Mouse (Mus musculus) heart, postnatal 36 days (tissue): ENCODE data around the gene Mef2d. TPM values are rescaled to one million over a fixed set of nuclear protein-coding genes. Genes with fewer than 3 reads are reported as not detected.
A peak's percentile ranks its signal among the peaks of the same experiment; 100 is the strongest.

Experiments used
- DNase-seq, 2 experiments: peaks; one replicate each; pipeline ENCODE4 v3.0.0; 2021 to 2022
- intact Hi-C: fragments of 180-260 bp; cut with DNase I; formaldehyde crosslinking; loops from one replicate; pipeline ENCODE4 v1.15.1; 2025
- total RNA-seq, 2 experiments: library from RNA; stranded (reverse); gene quantifications; 2 replicates each; pipeline ENCODE4 v1.2.3; 2021

Gene Mef2d
- total RNA-seq, 2 experiments from 2014 or later, result 123 to 138 TPM

- no peak for DNase-seq
- intact Hi-C loops, result no loop called here
Observed at GRCm38 (mm10) chr3:88204751-88205150, 62.6 kb downstream of the Mef2d start.

GRCm38 (mm10) chr3:88205176-88205562 is 63.0 kb downstream of the Mef2d start:
- intact Hi-C loops, result no loop called here
- DNase-seq, result no peak

- intact Hi-C loops, result no loop called here
Observed at GRCm38 (mm10) chr3:88205563-88206491, 63.7 kb downstream of the Mef2d start.

GRCm38 (mm10) chr3:88206500-88206899 is 64.3 kb downstream of the Mef2d start:
- no peak for DNase-seq
- intact Hi-C loops, result no loop called here

More at GRCm38 (mm10) chr3:88205563-88206491, 63.7 kb downstream of the Mef2d start:
- DNase-seq, result no peak

- no peak for DNase-seq
- intact Hi-C loops, result no loop called here
Observed at GRCm38 (mm10) chr3:88206901-88207371, 64.8 kb downstream of the Mef2d start.

- no peak for DNase-seq
- intact Hi-C loops, result no loop called here
Observed at GRCm38 (mm10) chr3:88207451-88208100, 65.4 kb downstream of the Mef2d start.

- DNase-seq, result no peak
- intact Hi-C loops, result no loop called here
Observed at GRCm38 (mm10) chr3:88208226-88208720, 66.1 kb downstream of the Mef2d start.

- DNase-seq, result no peak
- intact Hi-C loops, result no loop called here
Observed at GRCm38 (mm10) chr3:88209306-88209705, 67.1 kb downstream of the Mef2d start.

- intact Hi-C loops, result no loop called here
- DNase-seq, result no peak
Observed at GRCm38 (mm10) chr3:88210121-88210520, 67.9 kb downstream of the Mef2d start.

GRCm38 (mm10) chr3:88210918-88211317 is 68.7 kb downstream of the Mef2d start:
- DNase-seq, result no peak
- intact Hi-C loops, result no loop called here

- intact Hi-C loops, result no loop called here
- DNase-seq, result no peak
Observed at GRCm38 (mm10) chr3:88212356-88212755, 70.2 kb downstream of the Mef2d start.

GRCm38 (mm10) chr3:88213019-88213418 is 70.8 kb downstream of the Mef2d start:
- intact Hi-C loops, result no loop called here
- DNase-seq, result no peak

GRCm38 (mm10) chr3:88214197-88214938 is 72.2 kb downstream of the Mef2d start:
- intact Hi-C loops, result no loop called here
- DNase-seq, result no peak

- intact Hi-C loops, result no loop called here
- DNase-seq, result no peak
Observed at GRCm38 (mm10) chr3:88214971-88215552, 72.9 kb downstream of the Mef2d start.

GRCm38 (mm10) chr3:88215553-88216004 is 73.4 kb downstream of the Mef2d start:
- DNase-seq, result no peak
- intact Hi-C loops, result no loop called here

GRCm38 (mm10) chr3:88216116-88216515 is 73.9 kb downstream of the Mef2d start:
- intact Hi-C loops, result no loop called here
- DNase-seq, result no peak

GRCm38 (mm10) chr3:88216534-88217326 is 74.6 kb downstream of the Mef2d start:
- no peak for DNase-seq
- intact Hi-C loops, result no loop called here

- no peak for DNase-seq
- intact Hi-C loops, result no loop called here
Observed at GRCm38 (mm10) chr3:88217679-88218078, 75.5 kb downstream of the Mef2d start.

GRCm38 (mm10) chr3:88219940-88220339 is 77.8 kb downstream of the Mef2d start:
- intact Hi-C loops, result no loop called here
- DNase-seq, result no peak

- peak; percentile 64 to 71 for DNase-seq
- intact Hi-C loops, result no loop called here
Observed at GRCm38 (mm10) chr3:88220842-88221241, 78.7 kb downstream of the Mef2d start.
